Mouse (Mus musculus): ENCODE measurements around the gene Cpn2.
A peak's percentile ranks its signal among the peaks of the same experiment; 100 is the strongest.

The Cpn2 gene

GRCm38 (mm10) chr16:30241623-30242022 lies 25.7 kb downstream of the Cpn2 start:
- no peak for DNase-seq (ENCODE audit: low read depth, low spot score)

GRCm38 (mm10) chr16:30238791-30239190 lies 28.5 kb downstream of the Cpn2 start:
- DNase-seq (ENCODE audit: low read depth, low spot score), result no peak

- peak; percentile 72 for DNase-seq (ENCODE audit: low read depth, low spot score)
Observed at GRCm38 (mm10) chr16:30236091-30236699, 31.1 kb downstream of the Cpn2 start.

- no peak for DNase-seq (ENCODE audit: low read depth, low spot score)
Observed at GRCm38 (mm10) chr16:30235577-30235976, 31.7 kb downstream of the Cpn2 start.

- no peak for DNase-seq (ENCODE audit: low read depth, low spot score)
Observed at GRCm38 (mm10) chr16:30234636-30235546, 32.4 kb downstream of the Cpn2 start.

- no peak for DNase-seq (ENCODE audit: low read depth, low spot score)
Observed at GRCm38 (mm10) chr16:30234077-30234476, 33.2 kb downstream of the Cpn2 start.

GRCm38 (mm10) chr16:30231882-30232604 lies 35.3 kb downstream of the Cpn2 start:
- no peak for DNase-seq (ENCODE audit: low read depth, low spot score)

- DNase-seq (ENCODE audit: low read depth, low spot score), result no peak
Observed at GRCm38 (mm10) chr16:30227352-30227751, 39.9 kb downstream of the Cpn2 start.

GRCm38 (mm10) chr16:30221161-30221782 lies 46.0 kb downstream of the Cpn2 start:
- DNase-seq (ENCODE audit: low read depth, low spot score), result no peak

- no peak for DNase-seq (ENCODE audit: low read depth, low spot score)
Observed at GRCm38 (mm10) chr16:30215811-30216210, 51.5 kb downstream of the Cpn2 start.

GRCm38 (mm10) chr16:30213644-30214043 lies 53.7 kb downstream of the Cpn2 start:
- DNase-seq (ENCODE audit: low read depth, low spot score), result no peak

- DNase-seq (ENCODE audit: low read depth, low spot score), result no peak
Observed at GRCm38 (mm10) chr16:30212035-30212434, 55.3 kb downstream of the Cpn2 start.

- no peak for DNase-seq (ENCODE audit: low read depth, low spot score)
Observed at GRCm38 (mm10) chr16:30209264-30209663, 58.0 kb downstream of the Cpn2 start.

GRCm38 (mm10) chr16:30207991-30208390 lies 59.3 kb downstream of the Cpn2 start:
- DNase-seq (ENCODE audit: low read depth, low spot score), result no peak

GRCm38 (mm10) chr16:30207111-30207828 lies 60.0 kb downstream of the Cpn2 start:
- no peak for DNase-seq (ENCODE audit: low read depth, low spot score)
